Mouse (Mus musculus) midbrain, embryonic 14.5 days (tissue): ENCODE measurements around the gene Amacr. TPM values are rescaled to one million over a fixed set of nuclear protein-coding genes. Genes with fewer than 3 reads are reported as not detected.
"Not testable (repeated sequence)": the region's sequence is repeated elsewhere in the genome, so short reads cannot be mapped to it uniquely, and the experiment has no call there.

Source experiments
- ATAC-seq: fragments of 200-750 bp; cut with Nextera tagmentation; 2 replicates; pipeline ENCODE4 v1.8.0; 2017; ENCODE audit warnings: moderate number of reproducible peaks, moderate library complexity; ENCODE audit not compliant: low FRiP score, low TSS enrichment
- DNase-seq: peaks from one replicate; pipeline ENCODE4 v3.0.0-alpha.2; 2015
- H3K27ac ChIP-seq: fragments of 300-500 bp; sonication (generic); replicated peaks from 2 replicates; pipeline ENCODE4 v1.5.1; 2014; ENCODE audit warnings: mild to moderate bottlenecking, low read depth, low read length, moderate library complexity
- H3K27me3 ChIP-seq: fragments of 300-500 bp; sonication (generic); 2 replicates; pipeline ENCODE4 v1.6.1; 2014; ENCODE audit warnings: low read length, control low read depth, mixed read lengths; ENCODE audit not compliant: control insufficient read depth, insufficient read depth
- H3K36me3 ChIP-seq: fragments of 300-500 bp; sonication (generic); 2 replicates; pipeline ENCODE4 v1.6.1; 2014; ENCODE audit warnings: low read length, control low read depth; ENCODE audit not compliant: control insufficient read depth, insufficient read depth
- H3K4me1 ChIP-seq: fragments of 300-500 bp; sonication (generic); 2 replicates; pipeline ENCODE4 v1.6.1; 2014; ENCODE audit warnings: mild to moderate bottlenecking, antibody characterized with exemption, low read length, control low read depth; ENCODE audit not compliant: control insufficient read depth, insufficient read depth
- H3K4me2 ChIP-seq: fragments of 300-500 bp; sonication (generic); 2 replicates; pipeline ENCODE4 v1.6.1; 2014; ENCODE audit warnings: mild to moderate bottlenecking, low read length, moderate library complexity
- H3K4me3 ChIP-seq: fragments of 300-500 bp; sonication (generic); replicated peaks from 2 replicates; pipeline ENCODE4 v1.5.1; 2014; ENCODE audit warnings: low read depth, low read length
- H3K9ac ChIP-seq: fragments of 300-500 bp; sonication (generic); replicated peaks from 2 replicates; pipeline ENCODE4 v1.6.1; 2014; ENCODE audit warnings: mild to moderate bottlenecking, low read length, moderate library complexity
- H3K9me3 ChIP-seq: fragments of 300-500 bp; sonication (generic); 2 replicates; pipeline ENCODE4 v1.6.1; 2016; ENCODE audit warnings: low read length, control low read depth, mixed read lengths; ENCODE audit not compliant: control insufficient read depth
- WGBS: fragments of 180-500 bp; shearing (Covaris S2); extraction: QIAGEN DNeasy Blood & Tissue Kit; methylation state at CpG from one replicate; pipeline ENCODE4 v1.1.7; 2014; 5-methylcytosine and 5-hydroxymethylcytosine counted together
- polyA plus RNA-seq: library from polyadenylated mRNA; unstranded; fragments of >200 nt; fragmentation: Nextera tagmentation; extraction: Ambion mirVana; gene quantifications from 2 replicates; pipeline ENCODE4 v1.2.1, GENCODE M21; 2014

Amacr gene
- polyA plus RNA-seq, 1 experiment from 2014 or later: 11.1 TPM

DNA sequence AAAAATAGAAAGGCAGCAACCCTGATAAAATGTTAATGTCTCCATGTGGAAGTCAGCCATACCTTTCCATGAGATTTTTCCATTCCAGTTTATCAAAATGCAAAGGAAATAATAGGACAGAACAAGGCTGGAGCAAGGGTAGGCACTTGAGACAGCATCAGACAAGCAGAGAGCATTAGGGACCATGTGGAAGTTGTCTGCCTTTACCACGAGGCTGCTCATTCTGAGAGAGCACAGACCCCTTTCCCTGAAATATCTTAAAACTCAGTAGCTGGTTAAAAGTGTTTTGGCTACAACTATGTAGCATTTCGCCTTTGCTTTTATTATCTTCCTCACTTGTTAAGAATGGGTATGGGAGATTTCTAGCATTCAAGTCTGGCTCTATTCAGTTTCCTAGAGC, 844 bp upstream of the Amacr start:
- no peak overlapping the region for H3K27ac ChIP-seq
- peak overlapping the region; percentile 56 for H3K4me2 ChIP-seq
- no peak overlapping the region for H3K9ac ChIP-seq
- H3K27me3 ChIP-seq: no peaks in the 10 kb centered on the region
- H3K4me1 ChIP-seq: peaks cover 3% of the 10 kb centered on the region; the same call in 1 of the 2 replicates
- H3K36me3 ChIP-seq: no peaks in the 10 kb centered on the region
- DNase-seq: no peak
- no peaks in the 10 kb centered on the region for H3K9me3 ChIP-seq
- WGBS: 67% methylated on average over 2 of the region's 2 CpGs
- no peak for ATAC-seq
- H3K4me3 ChIP-seq: no peak overlapping the region

DNA sequence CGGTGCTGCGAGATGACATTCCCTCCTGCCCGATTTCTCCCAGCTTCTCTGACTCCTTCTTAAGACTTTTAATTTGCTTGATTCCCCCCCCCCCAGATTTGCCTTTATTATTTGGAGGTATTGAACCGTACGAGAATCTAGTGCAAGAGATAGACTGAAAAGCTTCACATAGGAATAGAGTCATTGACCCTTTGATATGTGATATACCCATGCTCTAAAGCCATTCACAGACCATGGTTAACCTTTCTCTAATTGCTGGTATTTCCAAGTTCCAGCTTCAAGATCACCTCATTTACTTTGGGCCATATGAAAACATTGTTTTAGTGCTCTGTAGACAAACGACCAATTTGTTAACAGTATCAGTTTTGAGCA, 494 bp downstream of the Amacr start:
- H3K4me3 ChIP-seq: peak overlapping the region; percentile 56
- H3K4me1 ChIP-seq: peaks cover 3% of the 10 kb centered on the region; the same call in 1 of the 2 replicates
- H3K9me3 ChIP-seq: no peaks in the 10 kb centered on the region
- peak overlapping the region; percentile 90 for H3K27ac ChIP-seq
- ATAC-seq (peak; percentile 21; the same call in 1 of the 2 replicates), DNase-seq (no peak)
- 0 out of 2 replicates have a peak, but pooled peaks cover 3% of the 10 kb centered on the region for H3K36me3 ChIP-seq
- peak overlapping the region; percentile 56 for H3K4me2 ChIP-seq
- H3K9ac ChIP-seq: peak overlapping the region; percentile 62
- H3K27me3 ChIP-seq: no peaks in the 10 kb centered on the region
- WGBS: 8% methylated on average over 6 of the region's 6 CpGs

DNA sequence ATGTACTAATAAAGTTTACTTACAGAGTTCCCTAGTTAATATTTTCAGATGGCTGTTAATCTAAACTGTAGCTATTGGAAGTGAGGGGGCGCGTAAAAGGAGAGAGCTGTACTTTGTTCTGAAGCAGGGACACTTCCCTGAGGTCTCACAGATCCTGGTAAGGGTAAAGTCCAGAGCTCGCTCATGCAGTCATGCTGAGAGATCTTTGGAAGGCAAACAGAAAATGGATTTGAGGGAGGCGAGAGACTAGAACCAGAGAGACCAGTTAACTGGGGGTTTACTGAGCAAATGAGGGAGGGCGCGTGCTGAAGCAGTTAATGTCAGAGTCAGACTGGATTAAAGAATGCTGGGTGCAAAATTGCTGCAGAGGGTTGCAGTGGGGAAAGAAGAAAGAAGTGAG, 4.2 kb downstream of the Amacr start:
- peaks cover 11% of the 10 kb centered on the region for H3K36me3 ChIP-seq
- H3K27ac ChIP-seq: no peak overlapping the region
- H3K9me3 ChIP-seq: no peaks in the 10 kb centered on the region
- no peak for DNase-seq
- no peaks in the 10 kb centered on the region for H3K27me3 ChIP-seq
- H3K4me3 ChIP-seq: no peak overlapping the region
- H3K4me2 ChIP-seq: no peak overlapping the region
- no peak overlapping the region for H3K9ac ChIP-seq
- ATAC-seq: no peak
- WGBS: 82% methylated on average over 6 of the region's 6 CpGs
- peaks cover 3% of the 10 kb centered on the region; the same call in 1 of the 2 replicates for H3K4me1 ChIP-seq

DNA sequence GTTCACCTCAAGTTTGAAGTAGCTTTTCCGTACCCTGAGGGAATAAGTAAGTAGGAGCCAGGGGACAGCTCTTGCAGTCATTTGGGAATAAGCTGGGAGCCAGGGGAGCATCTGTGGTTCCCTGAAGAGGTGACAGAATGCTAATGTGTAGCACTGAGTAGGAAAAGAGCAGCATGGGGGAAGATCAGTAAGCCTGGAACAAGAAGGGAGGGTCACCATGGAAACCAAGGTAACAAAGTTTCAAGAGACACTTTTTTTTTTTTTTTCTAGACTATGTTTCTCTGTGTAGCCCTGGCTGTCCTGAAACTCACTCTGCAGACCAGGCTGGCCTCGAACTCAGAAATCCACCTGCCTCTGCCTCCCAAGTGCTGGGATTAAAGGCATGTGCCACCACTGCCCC, 4.9 kb downstream of the Amacr start:
- not testable (repeated sequence) for H3K4me3 ChIP-seq, ATAC-seq, H3K9ac ChIP-seq, H3K4me2 ChIP-seq, H3K27me3 ChIP-seq, DNase-seq, H3K9me3 ChIP-seq, H3K4me1 ChIP-seq, H3K27ac ChIP-seq
- WGBS: 79% methylated on average over 2 of the region's 2 CpGs
- H3K36me3 ChIP-seq: peaks cover 11% of the 10 kb centered on the region

DNA sequence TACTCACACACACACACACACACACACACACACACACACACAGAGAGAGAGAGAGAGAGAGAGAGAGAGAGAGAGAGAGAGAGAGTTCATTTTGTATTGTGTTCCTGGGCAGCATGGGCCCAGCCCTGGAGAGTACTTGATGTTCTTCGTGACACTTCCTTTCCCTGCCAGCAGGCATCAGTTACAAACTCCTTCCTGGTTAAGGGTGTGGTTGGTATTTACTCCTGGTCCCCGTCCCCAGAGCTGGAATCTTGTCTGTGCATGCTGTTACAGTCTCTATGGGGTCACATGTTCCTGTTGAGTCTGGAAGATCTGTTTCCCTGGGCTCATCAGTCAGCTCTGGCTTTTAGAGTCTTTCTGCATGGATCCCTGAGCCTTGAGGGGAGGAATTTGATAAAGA, 8.9 kb downstream of the Amacr start:
- no peaks in the 10 kb centered on the region for H3K4me1 ChIP-seq
- 72% methylated on average over 2 of the region's 2 CpGs for WGBS
- H3K27me3 ChIP-seq: no peaks in the 10 kb centered on the region
- DNase-seq (no peak), ATAC-seq (no peak)
- H3K36me3 ChIP-seq: peaks cover 11% of the 10 kb centered on the region
- no peaks in the 10 kb centered on the region for H3K9me3 ChIP-seq
- no peak overlapping the region for H3K9ac ChIP-seq
- H3K4me2 ChIP-seq: no peak overlapping the region
- no peak overlapping the region for H3K4me3 ChIP-seq
- no peak overlapping the region for H3K27ac ChIP-seq

DNA sequence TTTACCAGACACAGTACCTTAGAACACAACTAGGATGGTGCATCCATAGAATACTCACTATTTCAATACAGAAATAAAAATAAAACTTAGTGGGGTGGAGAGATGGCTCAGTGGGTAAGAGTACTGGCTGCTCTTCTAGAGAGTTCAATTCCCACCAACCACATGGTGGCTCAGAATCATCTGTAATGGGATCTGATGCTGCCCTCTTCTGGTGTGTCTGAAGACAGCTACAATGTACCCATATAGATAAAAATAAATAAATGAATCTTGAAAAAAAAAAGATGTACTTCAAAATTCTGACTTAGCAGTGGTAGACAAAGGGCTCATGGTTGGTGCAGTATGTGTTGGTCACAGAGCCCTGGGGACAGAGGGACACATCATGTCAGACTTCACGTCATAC, 10.0 kb downstream of the Amacr start:
- DNase-seq (no peak), ATAC-seq (no peak)
- Histone ChIP-seq H3K36me3 (peaks cover 11% of the 10 kb centered on the region), H3K4me3 (no peak overlapping the region), H3K27ac (no peak overlapping the region), H3K9me3 (no peaks in the 10 kb centered on the region), H3K27me3 (no peaks in the 10 kb centered on the region), H3K9ac (no peak overlapping the region), H3K4me1 (no peaks in the 10 kb centered on the region), H3K4me2 (no peak overlapping the region)
- 93% methylated on average over 1 of the region's 1 CpGs for WGBS

DNA sequence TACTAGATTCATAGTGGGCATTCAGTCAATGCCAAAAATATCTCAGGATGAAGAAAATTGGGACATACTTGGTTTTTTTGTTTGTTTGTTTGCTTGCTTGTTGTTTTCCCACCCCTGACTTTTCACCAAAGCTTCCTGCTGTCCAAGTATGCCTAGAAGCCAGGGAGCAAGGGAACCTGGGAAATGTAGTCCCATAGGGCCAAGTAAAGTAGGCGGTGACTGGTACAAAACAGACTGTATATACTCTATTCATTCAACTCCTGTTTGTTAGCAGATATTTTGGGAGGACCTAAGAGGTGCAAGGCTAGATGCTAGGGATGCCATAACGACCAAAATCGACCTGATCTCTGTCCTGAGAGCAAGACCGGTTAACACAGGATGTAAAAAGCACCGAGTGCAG, 18.3 kb downstream of the Amacr start:
- no peaks in the 10 kb centered on the region for H3K4me1 ChIP-seq
- H3K4me3 ChIP-seq: no peak overlapping the region
- ATAC-seq: no peak
- H3K9ac ChIP-seq: no peak overlapping the region
- WGBS: 43% methylated on average over 5 of the region's 5 CpGs
- peak; percentile 31 for DNase-seq
- no peaks in the 10 kb centered on the region for H3K27me3 ChIP-seq
- H3K36me3 ChIP-seq: no peaks in the 10 kb centered on the region
- no peak overlapping the region for H3K27ac ChIP-seq
- peak overlapping the region; percentile 22; the same call in 1 of the 2 replicates for H3K4me2 ChIP-seq
- no peaks in the 10 kb centered on the region for H3K9me3 ChIP-seq

DNA sequence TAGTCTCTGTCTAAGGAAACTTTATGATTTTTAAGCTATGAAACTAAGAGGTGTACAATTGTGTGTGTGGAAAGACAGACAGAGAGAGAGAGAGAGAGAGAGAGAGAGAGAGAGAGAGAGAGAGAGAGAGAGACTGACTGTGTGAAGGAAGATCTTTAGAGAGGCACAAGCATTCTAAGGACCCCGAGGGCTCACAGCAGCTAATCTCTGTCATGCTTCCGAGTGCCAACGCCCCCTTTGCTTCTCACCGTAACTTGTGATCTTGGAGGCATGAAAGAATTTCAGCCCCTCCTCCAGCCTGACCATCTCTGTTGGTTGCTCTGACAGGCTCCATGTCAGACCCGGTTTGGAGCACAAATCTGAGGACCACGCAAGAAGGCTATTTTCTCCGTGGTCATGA, 18.9 kb downstream of the Amacr start, which contains the start of gene Slc45a2:
Gene Slc45a2 (plus strand): TSS at position 301 of the 400 bp plus-strand sequence.
- no peak within 1 kb of the TSS for H3K9ac ChIP-seq
- H3K4me2 ChIP-seq: peak within 1 kb of the TSS; percentile 22; the same call in 1 of the 2 replicates
- no peaks in the 10 kb centered on the region for H3K27me3 ChIP-seq
- ATAC-seq: no peak
- no peak for DNase-seq
- no peaks in the 10 kb centered on the region for H3K36me3 ChIP-seq
- 37% methylated on average over 7 of the region's 7 CpGs for WGBS
- H3K9me3 ChIP-seq: no peaks in the 10 kb centered on the region
- H3K27ac ChIP-seq: no peak within 1 kb of the TSS
- no peak within 1 kb of the TSS for H3K4me3 ChIP-seq
- no peaks in the 10 kb centered on the region for H3K4me1 ChIP-seq

DNA sequence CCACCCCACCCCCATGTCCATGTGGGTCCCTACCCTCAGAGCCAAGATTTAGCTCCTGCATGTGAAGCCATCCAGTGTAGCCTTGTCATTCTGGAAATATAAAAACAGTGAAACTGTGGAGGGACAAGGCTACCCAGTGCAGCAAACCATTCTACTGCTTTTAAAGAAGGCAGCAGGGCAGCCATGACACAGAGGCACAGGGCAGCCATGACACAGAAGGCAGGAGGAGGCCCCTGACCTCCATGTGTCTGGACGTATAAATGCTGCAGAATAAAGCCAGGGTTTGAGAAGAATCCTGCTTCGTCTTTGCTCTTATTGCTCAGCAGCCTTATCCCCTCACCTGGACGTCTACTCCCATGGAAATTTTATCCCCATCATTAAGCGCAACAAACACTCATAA, 22.2 kb downstream of the Amacr start:
- Histone ChIP-seq H3K9ac (no peak overlapping the region), H3K4me1 (no peaks in the 10 kb centered on the region)
- no peak for DNase-seq

More for the DNA sequence above, 22.2 kb downstream of the Amacr start:
- Histone ChIP-seq H3K9me3 (no peaks in the 10 kb centered on the region), H3K27ac (no peak overlapping the region), H3K4me3 (no peak overlapping the region), H3K27me3 (no peaks in the 10 kb centered on the region), H3K36me3 (no peaks in the 10 kb centered on the region), H3K4me2 (no peak overlapping the region)
- WGBS: 87% methylated on average over 4 of the region's 4 CpGs
- ATAC-seq: no peak
